Mouse (Mus musculus): ENCODE data around the gene Stk38l.
A peak's percentile ranks its signal among the peaks of the same experiment; 100 is the strongest.

Stk38l gene

DNA sequence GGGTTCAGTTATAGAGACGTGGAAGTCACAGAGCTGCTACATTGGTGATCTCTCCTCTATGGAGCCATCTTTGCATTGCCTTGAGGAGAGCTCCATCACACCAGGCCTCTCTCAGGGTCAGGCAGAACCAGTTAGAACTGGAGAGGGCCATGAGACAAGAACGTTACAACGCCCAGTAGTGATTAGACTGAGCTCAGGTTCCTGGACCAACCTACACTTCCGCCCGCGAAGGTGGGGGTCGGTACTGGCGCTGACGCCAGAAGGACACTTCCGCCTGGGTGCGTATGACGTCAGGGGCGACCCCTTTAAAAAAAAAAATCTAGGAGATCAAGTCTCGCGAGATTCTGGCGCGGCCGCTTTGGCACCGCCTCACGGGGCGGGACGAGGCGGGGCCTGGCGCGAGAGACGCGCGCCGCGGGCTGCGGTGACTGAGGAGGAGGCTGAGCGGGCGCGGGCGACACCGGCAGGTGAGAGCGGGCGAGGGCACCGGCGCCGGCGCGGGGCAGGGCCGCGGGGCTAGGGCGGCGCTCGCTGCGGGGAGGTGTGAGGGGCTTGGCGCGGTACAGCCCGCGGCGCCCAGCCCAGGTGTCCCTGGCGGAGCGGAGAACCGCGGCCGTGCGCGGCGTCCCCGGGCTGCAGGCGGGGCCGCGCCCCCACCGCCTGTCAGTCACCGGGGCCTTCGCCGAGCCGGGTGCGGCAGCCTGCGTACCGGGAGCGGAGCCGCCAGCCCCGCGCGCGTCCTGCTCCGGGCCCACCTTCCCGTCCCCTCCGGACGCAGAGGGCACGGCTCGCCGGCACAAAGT, at the start of gene Stk38l:
Gene Stk38l (plus strand): TSS at position 415 of the 803 bp plus-strand sequence.
- DNase-seq (ENCODE audit: low read depth in 1 of 2, low spot score in 2 of 2), result peak; percentile 69 to 84

- DNase-seq (ENCODE audit: low read depth in 1 of 2, low spot score in 2 of 2), result no peak
These were observed 47.9 kb upstream of the Stk38l start for GRCm38 (mm10) chr6:146676904-146677303.

GRCm38 (mm10) chr6:146678136-146679070, 46.4 kb upstream of the Stk38l start:
- no peak for DNase-seq (ENCODE audit: low read depth in 1 of 2, low spot score in 2 of 2)

GRCm38 (mm10) chr6:146683881-146684280, 40.9 kb upstream of the Stk38l start:
- DNase-seq (ENCODE audit: low read depth in 1 of 2, low spot score in 2 of 2), result no peak

DNA sequence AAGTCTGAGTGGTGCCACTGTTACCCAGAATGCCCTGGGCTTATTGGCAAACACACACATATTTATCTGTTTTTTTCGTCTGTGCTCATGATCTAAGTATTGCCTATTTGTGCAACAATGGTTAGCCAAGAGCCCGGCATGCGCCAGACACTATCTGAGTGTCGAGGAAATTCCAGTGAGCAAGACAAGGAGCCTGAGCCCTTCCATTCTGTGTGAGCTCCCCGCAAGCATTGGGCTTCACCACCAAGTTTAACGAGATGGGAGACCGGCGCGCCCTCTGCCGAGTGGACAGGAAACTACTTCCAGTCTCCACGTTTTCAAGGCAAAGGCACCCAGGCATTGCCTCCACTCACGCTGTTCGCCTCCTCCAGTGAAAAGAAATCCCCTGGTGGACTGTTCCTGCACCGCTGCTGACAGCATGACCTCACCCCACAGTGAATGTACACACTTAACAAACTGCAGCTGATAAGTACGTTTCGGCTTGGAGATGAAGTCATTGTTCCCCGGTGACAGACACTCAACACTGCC, 39.0 kb upstream of the Stk38l start:
- peak; percentile 13 to 45 for DNase-seq (ENCODE audit: low read depth in 1 of 2, low spot score in 2 of 2)

DNA sequence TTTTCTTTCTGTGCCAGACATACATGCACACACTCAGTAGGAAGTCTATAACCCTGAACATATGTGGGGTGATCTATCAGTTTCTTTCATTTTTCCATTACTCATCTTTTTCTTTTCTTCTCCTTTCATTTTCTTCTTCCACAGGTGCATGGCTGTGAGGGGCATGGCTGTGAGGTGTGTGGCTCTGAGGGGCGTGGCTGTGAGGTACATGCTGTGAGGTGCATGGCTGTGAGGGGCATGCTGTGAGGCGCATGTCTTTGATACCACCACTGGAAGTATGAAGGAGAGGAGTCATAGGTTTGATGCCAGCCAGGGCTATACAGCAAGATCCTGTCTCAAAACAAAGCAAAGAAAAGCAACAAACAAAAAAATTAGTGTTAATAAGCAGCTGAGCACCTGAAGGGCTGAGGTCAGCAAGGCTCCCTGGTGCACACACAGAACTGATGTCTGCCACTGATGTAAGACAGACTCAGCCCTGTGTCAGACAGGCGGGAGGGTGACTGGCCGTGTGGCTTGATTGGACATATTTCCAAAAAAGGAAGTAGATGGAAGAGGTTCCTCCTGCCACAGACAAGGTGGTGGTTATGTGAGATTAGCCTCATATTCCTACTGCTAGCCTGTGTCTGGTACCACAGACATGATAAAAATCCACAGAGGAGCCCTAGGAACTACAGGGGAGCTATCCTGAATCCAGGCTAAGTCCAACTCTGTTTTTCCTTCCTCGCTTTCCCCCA, 38.2 kb upstream of the Stk38l start:
- peak; percentile 21 to 37 for DNase-seq (ENCODE audit: low read depth in 1 of 2, low spot score in 2 of 2)

DNA sequence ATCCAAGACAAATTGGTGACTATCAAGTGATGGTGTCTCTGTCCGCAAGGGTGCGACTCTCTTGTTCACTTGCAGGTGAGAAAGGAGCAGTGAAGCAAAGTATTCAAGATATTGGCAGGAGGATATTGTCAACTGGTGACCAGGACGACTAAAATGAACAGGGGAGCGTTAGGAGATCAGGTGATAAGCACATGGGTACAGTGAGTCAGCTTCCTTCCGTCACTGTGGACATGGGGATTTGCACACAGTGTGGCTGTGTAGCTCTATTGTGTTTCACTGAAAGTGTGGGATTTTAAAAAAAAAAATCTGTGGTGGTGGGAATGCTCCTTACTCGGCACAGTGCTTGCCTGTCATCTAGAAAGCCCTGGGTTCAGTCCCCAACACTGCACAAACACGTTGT, 36.8 kb upstream of the Stk38l start:
- DNase-seq (ENCODE audit: low read depth in 1 of 2, low spot score in 2 of 2), result no peak

DNA sequence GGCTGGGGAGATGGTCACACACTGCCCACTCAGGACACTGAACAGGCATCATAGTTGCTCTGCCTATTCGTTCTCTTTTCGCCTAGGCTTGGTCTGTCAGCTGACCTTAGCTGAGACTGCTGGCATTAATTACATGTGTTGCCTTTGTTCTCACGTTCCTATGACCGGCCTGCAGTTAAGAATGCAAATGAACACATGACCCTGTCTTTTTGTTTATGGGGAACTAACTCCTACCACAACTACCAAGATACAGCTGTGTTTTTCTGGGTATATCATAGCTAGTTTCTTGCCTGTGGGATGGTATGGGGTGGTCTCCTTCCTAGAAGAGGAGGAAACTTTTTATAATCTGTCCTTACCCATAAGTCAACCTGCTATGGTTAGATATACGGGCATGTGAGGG, 35.9 kb upstream of the Stk38l start:
- no peak for DNase-seq (ENCODE audit: low read depth in 1 of 2, low spot score in 2 of 2)

DNA sequence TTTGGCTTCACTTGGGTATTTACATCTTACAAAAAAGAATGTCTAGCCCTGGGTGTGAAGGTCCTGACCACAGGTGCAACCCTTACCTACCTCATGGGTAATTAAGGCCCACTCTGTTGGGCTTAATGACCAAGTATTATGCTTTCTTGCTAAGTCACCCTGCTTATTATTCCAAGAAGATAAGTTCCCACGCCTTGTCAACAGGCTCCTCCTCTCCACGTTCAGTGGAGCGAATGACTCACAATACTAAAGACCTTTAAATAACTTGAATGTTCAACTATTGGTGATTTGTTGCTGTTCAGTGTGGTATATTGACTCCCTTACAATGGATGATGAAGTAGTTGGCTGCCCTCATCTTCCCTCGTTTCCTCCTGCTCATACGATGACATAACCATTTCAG, 27.0 kb upstream of the Stk38l start:
- no peak for DNase-seq (ENCODE audit: low read depth in 1 of 2, low spot score in 2 of 2)

DNA sequence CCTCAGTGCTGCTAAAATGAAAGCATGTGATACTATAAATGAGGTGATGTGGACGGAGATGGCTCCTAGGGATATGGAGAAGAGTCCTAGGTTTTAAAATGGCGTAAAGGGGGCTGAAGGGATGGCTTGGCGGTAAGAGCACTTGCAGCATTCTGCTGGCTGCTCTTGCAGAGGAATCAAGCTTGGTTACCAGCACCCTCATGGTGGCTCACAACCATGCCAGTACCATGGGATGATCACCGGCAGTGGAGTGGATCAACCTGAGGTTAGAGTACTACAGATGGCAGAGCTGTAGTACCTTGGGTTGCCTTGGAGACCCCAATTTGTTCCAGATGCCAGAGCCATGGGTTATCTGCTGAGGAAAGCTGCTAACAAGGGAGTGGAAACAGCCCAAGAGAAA, 26.4 kb upstream of the Stk38l start:
- DNase-seq (ENCODE audit: low read depth in 1 of 2, low spot score in 2 of 2), result no peak

DNA sequence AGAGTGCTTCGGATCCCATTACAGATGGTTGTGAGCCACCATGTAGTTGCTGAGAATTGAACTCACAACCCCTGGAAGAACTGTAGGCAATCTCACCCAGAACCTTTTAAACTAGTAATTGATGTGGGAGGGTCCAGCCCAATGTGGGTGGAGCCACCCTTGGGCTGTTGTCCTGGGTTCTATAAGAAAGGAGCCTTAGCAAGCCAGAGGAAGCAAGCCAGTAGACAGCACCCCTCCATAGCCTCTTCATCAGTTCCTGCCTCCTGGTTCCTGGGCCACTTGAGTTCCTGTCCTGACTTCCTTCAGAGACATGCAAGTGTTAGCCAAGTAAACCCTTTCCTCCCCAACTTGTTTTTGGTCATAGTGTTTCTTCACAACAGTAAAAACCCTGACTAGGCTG, 24.3 kb upstream of the Stk38l start:
- no peak for DNase-seq (ENCODE audit: low read depth in 1 of 2, low spot score in 2 of 2)

DNA sequence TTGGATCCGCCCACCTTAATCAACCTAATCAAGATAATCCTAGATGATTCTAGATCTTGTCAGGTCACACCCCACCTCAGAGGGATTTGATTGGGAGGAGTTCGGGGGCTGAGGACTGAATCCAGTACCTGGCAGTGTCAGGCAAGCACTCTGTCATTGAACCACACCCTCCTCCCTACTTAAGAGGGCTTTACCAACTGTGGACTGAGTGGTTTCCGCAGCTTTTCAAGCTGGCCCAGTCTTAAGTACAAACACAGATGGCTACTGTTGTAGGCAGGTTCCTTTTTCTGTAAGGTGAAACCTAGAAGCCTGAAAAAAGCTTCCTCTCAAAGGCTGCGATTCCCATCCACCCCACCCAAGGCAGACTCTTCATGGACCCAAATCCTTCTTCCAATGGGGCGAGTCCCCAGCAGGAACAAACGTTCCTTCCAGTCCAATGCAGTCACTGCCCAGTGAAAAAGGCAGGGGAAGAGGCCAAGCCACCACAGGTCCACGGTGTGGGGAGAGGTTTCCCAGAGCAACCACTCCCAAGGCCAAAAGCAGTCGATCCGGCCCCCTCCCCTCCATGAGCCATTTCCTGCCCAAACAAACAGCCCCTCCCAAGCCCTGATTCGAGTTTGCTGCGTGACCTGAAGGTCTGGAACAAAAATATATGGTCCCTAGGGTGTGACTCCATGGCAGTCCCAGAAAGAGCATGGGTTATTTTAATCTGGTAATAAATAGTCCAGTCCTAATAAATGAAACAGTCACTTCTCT, 22.5 kb upstream of the Stk38l start:
- no peak for DNase-seq (ENCODE audit: low read depth in 1 of 2, low spot score in 2 of 2)

DNA sequence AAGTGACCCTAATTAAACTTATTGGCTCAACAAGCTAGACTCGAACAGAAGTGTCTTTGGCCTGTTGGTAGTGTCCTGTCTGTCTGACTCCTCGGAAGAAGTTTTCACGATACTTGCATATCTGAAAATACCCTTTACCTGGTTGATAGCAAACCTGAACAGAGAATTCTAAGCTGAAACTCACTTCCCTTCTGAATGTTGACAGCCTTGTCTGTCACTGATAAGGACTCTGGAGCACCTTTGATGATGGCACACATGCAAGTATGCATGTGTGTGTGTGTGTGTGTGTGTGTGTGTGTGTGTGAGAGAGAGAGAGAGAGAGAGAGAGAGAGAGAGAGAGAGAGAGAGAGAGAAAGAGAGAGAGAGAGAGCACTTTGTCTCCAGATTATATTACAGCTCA, 21.4 kb upstream of the Stk38l start:
- DNase-seq (ENCODE audit: low read depth in 1 of 2, low spot score in 2 of 2), result no peak

- DNase-seq (ENCODE audit: low read depth in 1 of 2, low spot score in 2 of 2), result no peak
These were observed 19.2 kb upstream of the Stk38l start for GRCm38 (mm10) chr6:146705631-146706030.

DNA sequence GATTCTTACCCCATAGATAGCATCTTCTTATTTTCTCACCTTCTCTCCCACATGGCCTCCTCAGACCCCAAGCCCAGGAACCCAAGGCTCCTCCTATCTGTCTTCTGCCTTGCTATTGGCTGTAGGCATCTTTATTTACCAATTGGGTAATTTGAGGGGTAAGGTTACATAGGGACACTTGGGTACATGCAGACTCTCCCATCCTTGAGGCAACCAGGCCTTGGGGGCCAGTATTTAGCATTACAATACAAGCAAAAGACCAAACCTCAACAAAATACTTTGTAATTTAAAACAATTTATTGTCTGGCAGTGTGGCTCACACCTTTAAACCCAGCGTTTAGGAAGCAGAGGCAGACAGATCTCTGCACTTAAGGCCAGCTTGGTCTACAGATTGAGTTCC, 5.2 kb upstream of the Stk38l start:
- no peak for DNase-seq (ENCODE audit: low read depth in 1 of 2, low spot score in 2 of 2)

DNA sequence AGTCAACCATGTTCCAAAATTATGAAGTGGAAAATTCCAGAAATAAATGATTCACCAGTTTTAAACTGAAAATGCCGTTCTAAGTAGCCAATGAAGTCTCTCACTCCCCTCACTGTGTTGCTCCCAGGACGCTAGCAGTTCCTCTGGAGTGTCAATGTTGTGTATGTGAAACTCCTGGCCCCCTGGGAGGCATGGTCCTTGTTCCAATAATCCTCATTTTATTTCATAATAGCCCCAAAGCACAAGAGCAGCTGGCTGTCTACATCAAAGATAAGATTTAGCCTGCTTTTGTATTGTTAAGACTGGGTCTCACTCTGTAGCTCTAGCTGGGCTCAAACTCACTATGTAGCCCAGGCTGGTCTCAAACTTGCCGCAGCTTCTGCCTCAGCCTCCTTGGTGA, 990 bp upstream of the Stk38l start:
- DNase-seq (ENCODE audit: low read depth in 1 of 2, low spot score in 2 of 2), result no peak

DNA sequence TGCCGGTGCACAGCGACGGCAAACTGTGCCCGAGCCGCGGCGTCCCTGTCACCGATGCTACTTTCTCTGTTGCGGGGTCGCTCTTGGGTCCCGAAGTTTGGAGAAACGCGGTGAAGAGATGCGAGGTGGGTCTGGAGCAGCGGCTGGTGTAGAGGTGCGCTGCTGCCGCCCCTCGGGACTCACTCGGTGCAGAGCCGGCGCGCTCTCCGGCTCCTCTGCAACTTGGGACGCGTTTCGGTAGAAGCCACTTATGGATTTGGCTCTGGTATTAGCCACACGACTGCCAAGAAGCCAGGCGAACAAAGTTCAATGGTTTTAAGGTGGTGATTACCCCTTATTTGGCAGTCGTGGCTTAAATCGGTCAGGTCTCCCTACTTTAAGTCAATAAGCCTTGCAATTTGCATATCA, 593 bp downstream of the Stk38l start:
- no peak for DNase-seq (ENCODE audit: low read depth in 1 of 2, low spot score in 2 of 2)

- DNase-seq (ENCODE audit: low read depth in 1 of 2, low spot score in 2 of 2), result no peak
These were observed 6.2 kb downstream of the Stk38l start for GRCm38 (mm10) chr6:146731031-146731430.

DNA sequence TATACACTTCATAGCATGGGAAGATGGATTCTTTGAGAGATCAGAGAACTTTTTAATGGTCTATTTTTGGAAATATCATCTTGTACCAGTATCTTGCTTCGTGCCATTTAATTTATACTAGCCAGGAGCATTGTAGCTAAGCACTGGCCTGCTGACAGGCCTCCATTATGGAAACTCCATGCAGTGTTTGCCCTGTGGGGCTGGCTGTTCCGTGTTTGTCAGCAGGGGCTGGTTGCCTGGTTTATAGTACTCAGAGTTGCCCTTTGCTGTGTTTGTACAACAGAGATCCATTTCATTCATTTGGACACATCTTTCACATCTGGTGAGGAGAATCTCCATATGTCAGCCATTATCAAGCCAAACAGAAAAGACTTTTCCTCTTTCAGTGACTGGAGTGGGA, 6.9 kb downstream of the Stk38l start:
- DNase-seq (ENCODE audit: low read depth in 1 of 2, low spot score in 2 of 2), result no peak

DNA sequence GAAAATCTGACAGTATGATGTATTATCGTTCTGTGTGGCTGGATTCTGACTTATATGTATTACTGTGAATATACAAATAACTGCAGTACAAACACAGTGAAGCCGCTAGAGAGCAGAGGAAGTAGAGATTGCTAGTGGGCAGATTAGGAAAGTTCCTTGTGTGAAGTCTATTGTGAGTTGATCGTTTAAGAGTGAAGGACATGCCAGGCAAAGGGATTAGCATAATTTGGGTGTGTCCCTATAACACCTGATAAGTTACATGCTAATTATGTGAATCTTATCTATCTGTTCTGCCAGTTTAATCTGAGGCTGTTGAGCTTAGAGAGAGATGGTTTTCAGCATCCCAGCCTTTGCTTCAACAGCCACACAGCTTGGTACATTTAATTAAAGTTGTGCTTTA, 7.4 kb downstream of the Stk38l start:
- no peak for DNase-seq (ENCODE audit: low read depth in 1 of 2, low spot score in 2 of 2)

GRCm38 (mm10) chr6:146732676-146733075, 7.9 kb downstream of the Stk38l start:
- DNase-seq (ENCODE audit: low read depth in 1 of 2, low spot score in 2 of 2), result no peak
